Mouse (Mus musculus) heart, adult 2 months (tissue): ENCODE measurements around the gene Psma7.

Experiments
- CTCF ChIP-seq: fragments of 200-600 bp; IDR thresholded peaks from 2 replicates; pipeline ENCODE4 v1.8.1; 2022; ENCODE audit warnings: antibody characterized with exemption, mild to moderate bottlenecking, moderate library complexity
- POLR2A ChIP-seq: fragments of 200-500 bp; IDR thresholded peaks from 2 replicates; pipeline ENCODE4 v1.6.1; 2011; ENCODE audit warnings: mild to moderate bottlenecking, low read depth, low read length, control low read depth; ENCODE audit not compliant: insufficient read depth

DNA sequence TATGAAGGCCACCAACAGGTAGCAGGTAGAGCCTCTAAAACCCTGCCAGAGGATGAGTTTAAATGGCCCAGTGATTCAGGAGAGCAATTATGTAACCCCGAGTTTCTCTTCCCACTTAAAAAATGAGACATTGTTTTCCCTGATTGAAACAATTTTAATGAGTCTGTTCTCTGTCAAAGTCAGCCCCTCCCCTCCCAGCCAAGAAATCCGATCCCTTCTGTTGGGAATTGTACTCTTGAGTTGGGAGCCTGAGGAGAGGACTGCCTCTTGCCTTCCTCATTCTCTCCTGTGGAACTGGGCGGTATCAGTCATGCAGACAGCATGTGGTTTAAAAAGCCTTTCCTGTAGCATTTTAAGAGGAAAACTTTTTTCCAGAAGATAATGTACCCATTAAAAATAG is 42.3 kb upstream of the Psma7 start:
- TF ChIP-seq POLR2A (no peak), CTCF (no peak)
